Mouse (Mus musculus) bone marrow, adult 2 months (tissue): ENCODE data around the gene Spred2. TPM values are rescaled to one million over a fixed set of nuclear protein-coding genes. Genes with fewer than 3 reads are reported as not detected.
A peak's percentile ranks its signal among the peaks of the same experiment; 100 is the strongest.

ENCODE experiments used
- H3K27ac ChIP-seq: fragments of 200-500 bp; 2 replicates; pipeline ENCODE4 v1.5.1; 2012; ENCODE audit warnings: low read depth, mild to moderate bottlenecking, control low read depth, inconsistent platforms, low read length; ENCODE audit not compliant: control insufficient read depth, poor library complexity, insufficient read depth
- H3K4me1 ChIP-seq: fragments of 200-500 bp; 2 replicates; pipeline ENCODE4 v1.6.1; 2011; ENCODE audit warnings: low read length; ENCODE audit not compliant: control insufficient read depth, insufficient read depth
- H3K4me3 ChIP-seq: fragments of 200-500 bp; replicated peaks from 2 replicates; pipeline ENCODE3; 2011; ENCODE audit warnings: mild to moderate bottlenecking, low read depth, low read length, control low read depth; ENCODE audit not compliant: control insufficient read depth
- CTCF ChIP-seq: fragments of 200-500 bp; IDR thresholded peaks from 2 replicates; pipeline ENCODE4 v1.5.1; 2011; ENCODE audit warnings: low read length, control low read depth; ENCODE audit not compliant: control insufficient read depth, insufficient read depth
- POLR2A ChIP-seq: fragments of 200-500 bp; IDR thresholded peaks from 2 replicates; pipeline ENCODE4 v1.6.1; 2011; ENCODE audit warnings: low read depth, mild to moderate bottlenecking, control low read depth, low read length, borderline replicate concordance; ENCODE audit not compliant: control insufficient read depth
- WGBS: fragments of 180-500 bp; shearing (Covaris S2); methylation state at CpG from one replicate; pipeline ENCODE4 v1.1.7; 2018; 5-methylcytosine and 5-hydroxymethylcytosine counted together
- polyA plus RNA-seq: library from polyadenylated mRNA; stranded (reverse); fragments of >200 nt; gene quantifications from 2 replicates; pipeline ENCODE4 v1.2.4, GENCODE M21; 2011; ENCODE audit warnings: low replicate concordance; ENCODE audit not compliant: missing spikeins, insufficient read depth, insufficient read length

The Spred2 gene
- polyA plus RNA-seq, 1 experiment, result 7.1 TPM

GRCm38 (mm10) chr11:19900712-19901111 is 23.5 kb upstream of the Spred2 start:
- WGBS, result 76% methylated on average over 4 of the region's 4 CpGs
- TF ChIP-seq CTCF (no peak), POLR2A (no peak)

GRCm38 (mm10) chr11:19911216-19911615 is 13.0 kb upstream of the Spred2 start:
- H3K4me1 ChIP-seq, result no peaks in the 10 kb centered on the region
- WGBS, result 88% methylated on average over 3 of the region's 3 CpGs
- TF ChIP-seq POLR2A, result no peak
- no peak for TF ChIP-seq CTCF

More at GRCm38 (mm10) chr11:19900712-19901111, 23.5 kb upstream of the Spred2 start:
- Histone ChIP-seq H3K27ac (no peak overlapping the region), H3K4me1 (no peaks in the 10 kb centered on the region), H3K4me3 (no peak overlapping the region)

GRCm38 (mm10) chr11:19912179-19912578 is 12.0 kb upstream of the Spred2 start:
- WGBS, result 78% methylated on average over 6 of the region's 6 CpGs
- Histone ChIP-seq H3K4me1 (no peaks in the 10 kb centered on the region), H3K27ac (no peak overlapping the region), H3K4me3 (no peak overlapping the region)
- TF ChIP-seq CTCF (no peak), POLR2A (no peak)

More at GRCm38 (mm10) chr11:19911216-19911615, 13.0 kb upstream of the Spred2 start:
- Histone ChIP-seq H3K27ac (no peak overlapping the region), H3K4me3 (no peak overlapping the region)

GRCm38 (mm10) chr11:19912661-19913060 is 11.5 kb upstream of the Spred2 start:
- H3K27ac ChIP-seq, result no peak overlapping the region
- no peak for TF ChIP-seq CTCF
- no peak for TF ChIP-seq POLR2A
- H3K4me1 ChIP-seq, result no peaks in the 10 kb centered on the region
- no peak overlapping the region for H3K4me3 ChIP-seq
- WGBS, result 94% methylated on average over 5 of the region's 5 CpGs

GRCm38 (mm10) chr11:19913761-19914160 is 10.4 kb upstream of the Spred2 start:
- Histone ChIP-seq H3K4me3 (no peak overlapping the region), H3K4me1 (no peaks in the 10 kb centered on the region; the same call in 1 of the 2 replicates), H3K27ac (no peak overlapping the region)
- TF ChIP-seq CTCF (no peak), POLR2A (no peak)
- 91% methylated on average over 4 of the region's 4 CpGs for WGBS

GRCm38 (mm10) chr11:19917381-19918245 is 6.6 kb upstream of the Spred2 start:
- Histone ChIP-seq H3K4me1 (no peaks in the 10 kb centered on the region; the same call in 1 of the 2 replicates), H3K27ac (no peak overlapping the region), H3K4me3 (no peak overlapping the region)
- TF ChIP-seq POLR2A (no peak), CTCF (no peak)
- WGBS, result 75% methylated on average over 9 of the region's 9 CpGs

GRCm38 (mm10) chr11:19918246-19918540 is 6.0 kb upstream of the Spred2 start:
- H3K4me3 ChIP-seq, result no peak overlapping the region
- no peak for TF ChIP-seq CTCF
- no peak for TF ChIP-seq POLR2A
- WGBS, result 34% methylated on average over 2 of the region's 2 CpGs
- no peak overlapping the region for H3K27ac ChIP-seq
- no peaks in the 10 kb centered on the region; the same call in 1 of the 2 replicates for H3K4me1 ChIP-seq

GRCm38 (mm10) chr11:19919460-19919784 is 4.8 kb upstream of the Spred2 start:
- Histone ChIP-seq H3K4me3 (peak overlapping the region; percentile 76), H3K27ac (peak overlapping the region; percentile 88), H3K4me1 (no peaks in the 10 kb centered on the region; the same call in 1 of the 2 replicates)
- no peak for TF ChIP-seq CTCF
- no peak for TF ChIP-seq POLR2A
- WGBS, result 5% methylated on average over 6 of the region's 6 CpGs
